Mouse (Mus musculus) neural tube, embryonic 14.5 days (tissue): ENCODE data around the gene Nudt19. TPM values are rescaled to one million over a fixed set of nuclear protein-coding genes. Genes with fewer than 3 reads are reported as not detected.

Experiments used
- ATAC-seq: fragments of 200-750 bp; cut with Nextera tagmentation; 2 replicates; pipeline ENCODE4 v1.8.0; 2017; ENCODE audit warnings: low read depth, mild to moderate bottlenecking, moderate TSS enrichment, moderate library complexity
- H3K27ac ChIP-seq: fragments of 300-500 bp; sonication (generic); 2 replicates; pipeline ENCODE4 v1.5.1; 2014; ENCODE audit warnings: low read depth, mild to moderate bottlenecking, control low read depth, low read length, moderate library complexity, mixed read lengths
- H3K27me3 ChIP-seq: fragments of 300-500 bp; sonication (generic); 2 replicates; pipeline ENCODE4 v1.6.1; 2014; ENCODE audit warnings: low read length; ENCODE audit not compliant: control insufficient read depth, insufficient read depth
- H3K36me3 ChIP-seq: fragments of 300-500 bp; sonication (generic); 2 replicates; pipeline ENCODE4 v1.6.1; 2014; ENCODE audit warnings: low read length, mixed read lengths; ENCODE audit not compliant: control insufficient read depth, insufficient read depth
- H3K4me1 ChIP-seq: fragments of 300-500 bp; sonication (generic); 2 replicates; pipeline ENCODE4 v1.6.1; 2014; ENCODE audit warnings: low read length; ENCODE audit not compliant: control insufficient read depth, insufficient read depth
- H3K4me2 ChIP-seq: fragments of 300-500 bp; sonication (generic); 2 replicates; pipeline ENCODE4 v1.6.1; 2014; ENCODE audit warnings: mild to moderate bottlenecking, low read depth, low read length, control low read depth
- H3K4me3 ChIP-seq: fragments of 300-500 bp; sonication (generic); 2 replicates; pipeline ENCODE4 v1.5.1; 2014; ENCODE audit warnings: low read depth, low read length, control low read depth, mixed read lengths
- H3K9ac ChIP-seq: fragments of 300-500 bp; sonication (generic); replicated peaks from 2 replicates; pipeline ENCODE4 v1.6.1; 2014; ENCODE audit warnings: low read depth, mild to moderate bottlenecking, control low read depth, low read length, mixed read lengths
- H3K9me3 ChIP-seq: fragments of 300-500 bp; sonication (generic); 2 replicates; pipeline ENCODE4 v1.6.1; 2016; ENCODE audit warnings: low read length; ENCODE audit not compliant: control insufficient read depth
- WGBS: fragments of 180-500 bp; shearing (Covaris S2); extraction: QIAGEN DNeasy Blood & Tissue Kit; methylation state at CpG from one replicate; pipeline ENCODE4 v1.1.7; 2014; 5-methylcytosine and 5-hydroxymethylcytosine counted together
- polyA plus RNA-seq: library from polyadenylated mRNA; unstranded; fragments of >200 nt; fragmentation: Nextera tagmentation; extraction: Ambion mirVana; gene quantifications from 2 replicates; pipeline ENCODE4 v1.2.1, GENCODE M21; 2014

The Nudt19 gene
- polyA plus RNA-seq, 1 experiment from 2014 or later: 137 TPM

- Histone ChIP-seq H3K36me3 (no peaks in the 10 kb centered on the region), H3K27ac (no peak overlapping the region), H3K4me2 (no peak overlapping the region), H3K9me3 (no peaks in the 10 kb centered on the region), H3K4me3 (no peak overlapping the region), H3K9ac (no peak overlapping the region), H3K4me1 (no peaks in the 10 kb centered on the region), H3K27me3 (no peaks in the 10 kb centered on the region)
- ATAC-seq: no peak
- WGBS: 89% methylated on average over 3 of the region's 3 CpGs
Observed at GRCm38 (mm10) chr7:35557577-35557976, 1.5 kb upstream of the Nudt19 start.

- Histone ChIP-seq H3K4me3 (no peak overlapping the region), H3K27ac (no peak overlapping the region), H3K4me2 (no peak overlapping the region), H3K36me3 (no peaks in the 10 kb centered on the region), H3K4me1 (no peaks in the 10 kb centered on the region), H3K9me3 (no peaks in the 10 kb centered on the region), H3K9ac (no peak overlapping the region), H3K27me3 (no peaks in the 10 kb centered on the region)
- 89% methylated on average over 5 of the region's 5 CpGs for WGBS
- ATAC-seq: no peak
Observed at GRCm38 (mm10) chr7:35556905-35557304, 801 bp upstream of the Nudt19 start.

DNA sequence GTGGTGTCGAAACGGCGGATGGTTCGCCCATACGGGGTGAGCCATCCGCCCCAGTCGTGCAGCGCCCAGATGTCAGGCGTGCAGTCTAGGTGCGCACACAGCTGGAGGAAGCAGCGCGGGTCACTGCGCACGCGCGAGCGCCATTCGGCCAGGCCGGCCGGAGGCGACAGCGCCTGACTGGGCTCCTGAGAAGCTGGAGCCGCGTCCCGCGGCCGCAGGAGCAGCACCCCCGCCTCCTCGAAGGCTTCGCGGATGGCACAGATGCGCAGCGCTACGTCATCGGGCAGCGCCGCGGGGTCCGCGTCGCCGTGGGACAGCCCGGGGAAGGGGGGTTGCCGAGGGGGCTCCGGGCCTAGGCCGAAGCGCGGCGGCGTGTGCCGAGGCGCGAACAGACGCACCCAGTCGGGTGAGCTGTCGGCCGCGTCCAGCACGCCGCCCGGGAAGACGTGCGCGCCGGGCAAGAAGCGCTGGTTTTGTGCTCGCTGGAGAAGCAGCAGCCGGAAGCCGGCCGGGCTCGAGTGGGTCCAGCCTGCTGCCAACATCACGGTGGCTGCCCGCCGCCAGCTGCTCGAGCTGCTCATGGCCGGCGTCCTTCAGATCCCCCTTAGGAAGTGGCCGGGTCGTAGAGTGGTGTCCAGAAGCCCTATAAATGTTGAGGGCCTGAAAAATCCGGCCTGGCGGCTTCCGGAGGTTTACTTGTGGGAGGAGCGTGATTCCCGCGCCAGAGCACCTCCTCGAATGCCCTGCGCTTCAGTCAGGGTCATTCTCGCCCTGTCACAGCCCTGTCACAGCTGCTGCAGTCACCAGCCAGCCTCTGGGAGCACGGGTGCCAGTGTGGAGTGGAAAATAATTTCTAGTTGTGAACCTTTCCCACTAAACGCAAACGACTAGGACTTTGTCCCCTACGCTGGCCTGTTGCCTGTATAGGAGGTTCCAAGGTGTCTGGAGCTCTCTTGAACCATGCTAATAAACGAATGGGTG is 590 bp downstream of the Nudt19 start:
- H3K36me3 ChIP-seq: no peaks in the 10 kb centered on the region
- H3K27ac ChIP-seq: peak overlapping the region; percentile 97
- H3K4me2 ChIP-seq: peak overlapping the region; percentile 55
- peak overlapping the region; percentile 73 for H3K4me3 ChIP-seq
- peak; percentile 95 for ATAC-seq
- 1% methylated on average over 91 of the region's 93 CpGs for WGBS
- H3K4me1 ChIP-seq: no peaks in the 10 kb centered on the region
- H3K9me3 ChIP-seq: no peaks in the 10 kb centered on the region
- H3K9ac ChIP-seq: peak overlapping the region; percentile 91
- H3K27me3 ChIP-seq: no peaks in the 10 kb centered on the region

GRCm38 (mm10) chr7:35554605-35555175 is 1.4 kb downstream of the Nudt19 start:
- Histone ChIP-seq H3K9ac (peak overlapping the region; percentile 91), H3K27ac (peak overlapping the region; percentile 97), H3K4me3 (peak overlapping the region; percentile 73), H3K4me1 (no peaks in the 10 kb centered on the region), H3K27me3 (no peaks in the 10 kb centered on the region), H3K4me2 (peak overlapping the region; percentile 55), H3K9me3 (no peaks in the 10 kb centered on the region), H3K36me3 (peaks cover 6% of the 10 kb centered on the region; the same call in 1 of the 2 replicates)
- ATAC-seq: peak; percentile 42; the same call in 1 of the 2 replicates
- 4% methylated on average over 28 of the region's 28 CpGs for WGBS

DNA sequence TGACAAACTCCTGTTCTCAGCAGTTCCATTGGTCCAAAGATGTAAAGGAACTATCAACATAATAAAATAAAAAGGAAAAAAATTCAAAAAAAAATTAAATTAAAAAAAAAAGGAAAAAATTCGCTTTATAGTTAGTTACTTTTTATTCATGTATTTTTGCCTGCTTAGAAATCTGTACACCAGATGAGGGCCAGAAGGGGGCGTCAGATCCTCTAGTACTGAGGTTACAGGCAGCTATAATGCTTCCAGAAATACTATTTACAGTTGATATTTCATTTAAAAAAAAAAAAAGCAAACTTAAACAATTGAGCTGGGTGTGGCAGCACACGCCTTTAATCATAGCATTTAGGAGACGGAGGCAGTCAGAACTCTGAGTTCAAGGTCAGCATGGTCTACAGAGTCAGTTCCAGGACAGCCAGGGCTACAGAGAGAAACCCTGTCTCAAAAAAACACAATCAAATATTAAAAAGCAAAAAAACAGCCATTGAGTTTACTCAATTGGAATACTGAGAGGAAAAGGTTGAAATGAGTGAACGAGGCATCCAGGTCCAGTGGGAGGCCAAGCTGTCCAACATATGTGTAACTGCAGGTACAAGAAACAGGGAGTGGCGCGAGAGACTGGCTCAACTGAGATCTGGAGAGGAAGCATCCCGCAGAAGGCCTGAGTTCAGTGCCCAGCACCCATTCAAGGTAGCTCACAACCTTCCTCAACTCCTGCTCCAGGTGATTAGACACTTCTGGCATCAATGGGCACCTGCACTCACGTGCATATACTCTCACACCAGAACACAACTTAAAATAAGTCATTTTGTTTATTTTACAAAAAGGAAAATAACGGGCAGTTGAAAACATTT is 2.1 kb downstream of the Nudt19 start:
- Histone ChIP-seq H3K4me3 (peak overlapping the region; percentile 73), H3K9ac (no peak overlapping the region), H3K27me3 (no peaks in the 10 kb centered on the region), H3K27ac (no peak overlapping the region), H3K4me1 (no peaks in the 10 kb centered on the region), H3K9me3 (no peaks in the 10 kb centered on the region), H3K4me2 (peak overlapping the region; percentile 55), H3K36me3 (peaks cover 13% of the 10 kb centered on the region; the same call in 1 of the 2 replicates)
- 67% methylated on average over 10 of the region's 10 CpGs for WGBS
- ATAC-seq: no peak

DNA sequence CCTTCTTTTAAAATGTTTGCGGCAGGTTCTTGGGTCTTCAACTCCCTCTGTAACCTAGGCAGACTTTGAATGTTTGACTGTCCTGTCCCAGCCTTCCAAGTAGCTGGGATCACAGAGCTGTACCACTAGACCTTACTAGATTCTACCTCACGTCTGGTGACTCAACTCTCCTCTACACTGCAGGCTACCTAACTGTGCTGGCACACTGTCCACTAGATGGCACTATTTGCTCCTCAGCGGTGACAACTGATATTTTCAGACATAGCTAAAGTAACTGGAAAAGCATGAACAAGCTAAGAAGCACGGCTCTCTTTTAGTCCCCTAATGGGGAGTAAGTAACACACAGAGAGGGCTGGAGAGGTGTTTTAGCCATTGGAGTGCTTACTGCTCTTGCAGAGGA is 10.2 kb downstream of the Nudt19 start:
- no peak overlapping the region for H3K9ac ChIP-seq
- no peaks in the 10 kb centered on the region for H3K4me1 ChIP-seq
- ATAC-seq: peak; percentile 58; the same call in 1 of the 2 replicates
- H3K4me2 ChIP-seq: no peak overlapping the region
- H3K27ac ChIP-seq: no peak overlapping the region
- WGBS: 36% methylated on average over 4 of the region's 4 CpGs
- H3K27me3 ChIP-seq: no peaks in the 10 kb centered on the region
- peaks cover 16% of the 10 kb centered on the region for H3K36me3 ChIP-seq
- H3K4me3 ChIP-seq: no peak overlapping the region
- H3K9me3 ChIP-seq: no peaks in the 10 kb centered on the region

DNA sequence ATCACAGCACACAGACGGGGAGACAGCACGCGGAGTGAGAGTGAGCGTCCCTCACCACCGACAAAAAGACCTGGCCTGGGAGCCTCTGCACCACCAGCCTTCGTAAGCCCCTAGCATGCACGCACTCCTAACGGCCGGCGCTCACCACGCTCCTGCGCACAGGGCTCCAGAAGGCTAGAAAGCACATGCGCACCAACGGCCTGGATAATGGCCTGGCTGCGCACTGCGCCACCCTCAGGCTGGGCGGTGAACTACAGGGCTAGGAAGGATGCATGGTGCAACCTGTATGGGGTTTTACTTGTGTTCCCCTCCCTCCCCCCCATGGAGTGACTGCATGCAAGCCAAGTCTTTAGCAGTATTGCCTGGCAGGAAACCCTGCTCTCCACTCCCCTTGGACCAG is 18.5 kb downstream of the Nudt19 start, which contains the start of gene Tdrd12:
Gene Tdrd12, minus strand, starts transcription at position 184 of the 400 bp plus-strand sequence.
- H3K36me3 ChIP-seq: no peaks in the 10 kb centered on the region
- H3K9ac ChIP-seq: no peak within 1 kb of the TSS
- ATAC-seq: no peak
- no peak within 1 kb of the TSS for H3K27ac ChIP-seq
- WGBS: 93% methylated on average over 17 of the region's 17 CpGs
- H3K27me3 ChIP-seq: no peaks in the 10 kb centered on the region
- H3K9me3 ChIP-seq: no peaks in the 10 kb centered on the region
- no peaks in the 10 kb centered on the region for H3K4me1 ChIP-seq
- no peak within 1 kb of the TSS for H3K4me2 ChIP-seq
- H3K4me3 ChIP-seq: no peak within 1 kb of the TSS

- no peaks in the 10 kb centered on the region for H3K9me3 ChIP-seq
- no peak for ATAC-seq
- no peaks in the 10 kb centered on the region for H3K27me3 ChIP-seq
- H3K27ac ChIP-seq: no peak overlapping the region
- H3K9ac ChIP-seq: no peak overlapping the region
- H3K4me1 ChIP-seq: no peaks in the 10 kb centered on the region
- 80% methylated on average over 12 of the region's 12 CpGs for WGBS
- H3K36me3 ChIP-seq: no peaks in the 10 kb centered on the region
- H3K4me3 ChIP-seq: no peak overlapping the region
- H3K4me2 ChIP-seq: no peak overlapping the region
Observed at GRCm38 (mm10) chr7:35535750-35536512, 20.2 kb downstream of the Nudt19 start.
